19 mouse cellular contexts compared by ENCODE assay signal in genomic region chr3:158543481-158543880, GRCm38 (mm10). TPM values are rescaled to one million over a fixed set of nuclear protein-coding genes. Genes with fewer than 3 reads are reported as not detected.
DNase-seq lines count a peak whose midpoint lies in the region; ATAC-seq and TF ChIP-seq lines count a peak whose summit lies in the region.
"Had no signal": no experiment of that assay in that cellular context is flagged by ENCODE, and none has a peak within 500 bp of the region (broad histone marks: within the 10 kb centered on the region; RNA-seq: fewer than 3 reads in every experiment).

No protein-coding gene starts in this region.

- no peak overlapping the region for H3K4me3 ChIP-seq in kidney, embryonic 16.5 days (ENCODE audit: low read length)
- H3K4me3 ChIP-seq in lung, embryonic 14.5 days (ENCODE audit: low read depth, low read length) = no peak overlapping the region
- no peak overlapping the region for H3K4me3 ChIP-seq in stomach, embryonic 16.5 days (replicated peaks; ENCODE audit: low read length)
- H3K4me3 ChIP-seq: embryonic facial prominence, embryonic 15.5 days; erythroblast, embryonic 14.5 days; forebrain, embryonic 10.5 days; gastrocnemius, adult 2 months; heart, embryonic 12.5 days; hindbrain, embryonic 10.5 days had no signal

- no peak overlapping the region for H3K9ac ChIP-seq in kidney, embryonic 16.5 days (replicated peaks; ENCODE audit: low read length)
- no peak overlapping the region for H3K9ac ChIP-seq in lung, embryonic 14.5 days
- H3K9ac ChIP-seq in stomach, embryonic 16.5 days (ENCODE audit: low read length) = no peak overlapping the region
- H3K9ac ChIP-seq: embryonic facial prominence, embryonic 15.5 days; heart, embryonic 12.5 days had no signal

- ATAC-seq in kidney, embryonic 16.5 days (ENCODE audit: low FRiP score, low TSS enrichment) = peak; percentile 67; the same call in 1 of the 2 replicates
- peak; percentile 80; the same call in 1 of the 2 replicates for ATAC-seq in lung, embryonic 14.5 days (ENCODE audit: insufficient read depth)
- ATAC-seq in stomach, embryonic 16.5 days (ENCODE audit: insufficient read depth, low FRiP score) = 0 out of 2 replicates have a peak, but pooled peaks have one; percentile 13
- ATAC-seq in activated CD4-positive, CD25-positive, alpha-beta regulatory T cell, adult 4 months = no peak
- ATAC-seq: forebrain, embryonic 14.5 days had no signal

- H3K27me3 ChIP-seq in kidney, embryonic 16.5 days (ENCODE audit: insufficient read depth, low read length) = no peaks in the 10 kb centered on the region
- no peaks in the 10 kb centered on the region for H3K27me3 ChIP-seq in lung, embryonic 14.5 days (ENCODE audit: insufficient read depth, low read length)
- H3K27me3 ChIP-seq in stomach, embryonic 16.5 days (ENCODE audit: control insufficient read depth, insufficient read depth, low read length) = no peaks in the 10 kb centered on the region
- H3K27me3 ChIP-seq: embryonic facial prominence, embryonic 15.5 days; heart, embryonic 12.5 days had no signal

- H3K27ac ChIP-seq in kidney, embryonic 16.5 days (ENCODE audit: low read length) = no peak overlapping the region
- no peak overlapping the region for H3K27ac ChIP-seq in lung, embryonic 14.5 days (ENCODE audit: low read depth)
- H3K27ac ChIP-seq in stomach, embryonic 16.5 days (ENCODE audit: low read length) = no peak overlapping the region
- H3K27ac ChIP-seq: embryonic facial prominence, embryonic 15.5 days; forebrain, embryonic 10.5 days; gastrocnemius, adult 2 months; hindbrain, embryonic 10.5 days had no signal

- 43% methylated on average over 3 of the region's 3 CpGs for WGBS in kidney, embryonic 16.5 days
- WGBS in lung, embryonic 14.5 days = 47% methylated on average over 3 of the region's 3 CpGs
- 38% methylated on average over 3 of the region's 3 CpGs for WGBS in stomach, embryonic 16.5 days

- H3K4me1 ChIP-seq in kidney, embryonic 16.5 days (ENCODE audit: insufficient read depth, low read length) = no peaks in the 10 kb centered on the region
- no peaks in the 10 kb centered on the region for H3K4me1 ChIP-seq in lung, embryonic 14.5 days (ENCODE audit: insufficient read depth)
- no peaks in the 10 kb centered on the region for H3K4me1 ChIP-seq in stomach, embryonic 16.5 days (ENCODE audit: control insufficient read depth, insufficient read depth, low read length)
- H3K4me1 ChIP-seq: embryonic facial prominence, embryonic 15.5 days; forebrain, embryonic 10.5 days; heart, embryonic 12.5 days; hindbrain, embryonic 10.5 days had no signal

- H3K4me2 ChIP-seq in kidney, embryonic 16.5 days (replicated peaks; ENCODE audit: low read depth, low read length) = no peak overlapping the region
- no peak overlapping the region for H3K4me2 ChIP-seq in lung, embryonic 14.5 days
- H3K4me2 ChIP-seq in stomach, embryonic 16.5 days (ENCODE audit: low read depth, low read length) = no peak overlapping the region
- H3K4me2 ChIP-seq: embryonic facial prominence, embryonic 15.5 days; heart, embryonic 12.5 days had no signal

- DNase-seq in kidney, postnatal 10 days = no peak
- peak; percentile 58 for DNase-seq in lung, embryonic 14.5 days
- DNase-seq in lung, postnatal 25 days (ENCODE audit: low spot score) = no peak
- DNase-seq: adrenal gland, postnatal 10 days; cerebellum, adult 11 months; cerebellum, adult 8-10 months; cerebellum, postnatal 14 days; embryo, embryonic 11 days; gastrocnemius, adult 2 months; gastrocnemius, postnatal 25 days had no signal

- no peaks in the 10 kb centered on the region for H3K36me3 ChIP-seq in kidney, embryonic 16.5 days (ENCODE audit: insufficient read depth, low read length)
- H3K36me3 ChIP-seq in lung, embryonic 14.5 days (ENCODE audit: insufficient read depth) = no peaks in the 10 kb centered on the region
- no peaks in the 10 kb centered on the region for H3K36me3 ChIP-seq in stomach, embryonic 16.5 days (ENCODE audit: control insufficient read depth, insufficient read depth, low read length)
- H3K36me3 ChIP-seq: embryonic facial prominence, embryonic 15.5 days; forebrain, embryonic 10.5 days; heart, embryonic 12.5 days; hindbrain, embryonic 10.5 days had no signal

- no peak for TF ChIP-seq CTCF in lung, embryonic 14.5 days (IDR thresholded peaks at IDR 0.05; ENCODE audit: low read depth)

- H3K9me3 ChIP-seq in kidney, embryonic 16.5 days (ENCODE audit: low read length) = no peaks in the 10 kb centered on the region
- H3K9me3 ChIP-seq in lung, embryonic 14.5 days (ENCODE audit: low read depth, low read length) = no peaks in the 10 kb centered on the region
- no peaks in the 10 kb centered on the region for H3K9me3 ChIP-seq in stomach, embryonic 16.5 days (replicated peaks; ENCODE audit: control insufficient read depth, low read length)
- H3K9me3 ChIP-seq: embryonic facial prominence, embryonic 15.5 days; forebrain, embryonic 10.5 days; heart, embryonic 12.5 days; hindbrain, embryonic 10.5 days had no signal

RNA-seq across cellular contexts. Expression of gene Lrrc7, which starts 18.5 kb away (rescaled TPM):
- 0.15 TPM in 2 replicates for polyA plus RNA-seq in kidney, embryonic 16.5 days (2015; fragmentation: Nextera tagmentation; extraction: Ambion mirVana)
- 0.43 and 0.77 TPM in 2 replicates for polyA plus RNA-seq in lung, embryonic 14.5 days (2014; fragmentation: Nextera tagmentation; extraction: Ambion mirVana)
- polyA plus RNA-seq in stomach, embryonic 16.5 days (2015; fragmentation: Nextera tagmentation; extraction: Ambion mirVana) = 0.84 and 1.2 TPM in 2 replicates
- polyA plus RNA-seq in activated CD4-positive, CD25-positive, alpha-beta regulatory T cell, adult 4 months (2017; shearing (Covaris generic)) = under 1 TPM in 1 of 2 experiments, not detected in 1; 0.34 TPM
- polyA plus RNA-seq: erythroblast, embryonic 14.5 days had no signal
